In the genomic region with DNA sequence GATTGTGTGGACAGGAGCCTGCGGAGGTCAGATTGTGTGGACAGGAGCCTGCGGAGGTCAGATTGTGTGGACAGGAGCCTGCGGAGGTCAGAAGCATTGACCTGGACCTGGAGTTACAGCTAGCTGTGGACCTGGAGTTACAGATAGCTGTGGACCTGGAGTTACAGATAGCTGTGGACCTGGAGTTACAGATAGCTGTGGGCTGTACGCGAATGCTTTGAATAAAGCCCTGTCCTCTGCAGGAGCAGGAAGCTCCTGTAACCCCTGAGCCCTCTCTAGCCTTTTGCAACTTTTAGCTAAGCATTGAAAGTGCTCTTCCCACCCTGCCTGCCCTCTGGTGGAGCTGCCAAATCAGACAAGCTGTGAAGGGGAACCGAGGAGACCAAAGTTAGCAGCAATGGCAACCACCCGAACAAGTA, we compare ENCODE assay signal across 8 mouse cellular contexts. TPM values are rescaled to one million over a fixed set of nuclear protein-coding genes. Genes with fewer than 3 reads are reported as not detected.
A peak's percentile ranks its signal among the peaks of the same experiment; 100 is the strongest.
DNase-seq lines count a peak whose midpoint lies in the region; ATAC-seq and TF ChIP-seq lines count a peak whose summit lies in the region.
"Not testable (repeated sequence)": the region's sequence is repeated elsewhere in the genome, so short reads cannot be mapped to it uniquely, and the experiment has no call there.

No protein-coding gene starts in this region.

- DNase-seq in 416B (ENCODE audit: low read depth), result peak; percentile 48
- DNase-seq in adrenal gland, postnatal 14 days, result peak; percentile 63
- DNase-seq in kidney, postnatal 14 days, result peak; percentile 38
- peak; percentile 36 for DNase-seq in liver, postnatal 0 days
- peak; percentile 10 for DNase-seq in naive thymus-derived CD4-positive, alpha-beta T cell, adult 2 months (ENCODE audit: low read depth)
- peak; percentile 39 for DNase-seq in splenic B cell, adult 2 months (ENCODE audit: low read depth, low spot score)

- peak overlapping the region; percentile 36; the same call in 1 of the 2 replicates for H3K4me2 ChIP-seq in heart, embryonic 16.5 days (ENCODE audit: low read depth, low read length)
- not testable (repeated sequence) for H3K4me2 ChIP-seq in liver, postnatal 0 days (ENCODE audit: low read depth, low read length)

- H3K4me3 ChIP-seq in heart, embryonic 16.5 days (ENCODE audit: low read length); liver, postnatal 0 days (ENCODE audit: low read depth, low read length): not testable (repeated sequence)

- peak overlapping the region; percentile 77 for H3K27ac ChIP-seq in heart, embryonic 16.5 days (ENCODE audit: low read length)
- not testable (repeated sequence) for H3K27ac ChIP-seq in liver, postnatal 0 days (ENCODE audit: low read depth)

- H3K36me3 ChIP-seq in heart, embryonic 16.5 days (ENCODE audit: control insufficient read depth, insufficient read depth); liver, postnatal 0 days (replicated peaks; ENCODE audit: insufficient read depth, low read length); splenic B cell, adult 2 months (ENCODE audit: control insufficient read depth, insufficient read depth, low read length, poor library complexity, severe bottlenecking): not testable (repeated sequence)

- 51% methylated on average over 7 of the region's 7 CpGs for WGBS in heart, embryonic 16.5 days
- WGBS in liver, postnatal 0 days (ENCODE audit: insufficient replicate concordance), result 42% methylated on average over 7 of the region's 7 CpGs

- TF ChIP-seq CTCF in liver, postnatal 0 days (IDR thresholded peaks at IDR 0.05; ENCODE audit: low read depth), result peak; percentile 58

- H3K4me1 ChIP-seq in heart, embryonic 16.5 days (ENCODE audit: control insufficient read depth, insufficient read depth, low read length), result peaks cover 18% of the 10 kb centered on the region
- H3K4me1 ChIP-seq in liver, postnatal 0 days (ENCODE audit: insufficient read depth), result not testable (repeated sequence)

- H3K27me3 ChIP-seq in heart, embryonic 16.5 days (ENCODE audit: control insufficient read depth, insufficient read depth, low read length); liver, postnatal 0 days (ENCODE audit: insufficient read depth, low read length); splenic B cell, adult 2 months (ENCODE audit: control insufficient read depth, insufficient read depth, low read length, poor library complexity, severe bottlenecking): not testable (repeated sequence)

- ATAC-seq in erythroid progenitor cell, adult 5-6 weeks (replicated peaks; ENCODE audit: low FRiP score, poor library complexity, severe bottlenecking), result peak; percentile 81
- ATAC-seq in heart, embryonic 16.5 days (replicated peaks; ENCODE audit: extremely low read depth, insufficient read depth, low FRiP score), result not testable (repeated sequence)
- ATAC-seq in liver, postnatal 0 days, result peak; percentile 36; the same call in 1 of the 2 replicates

- H3K9ac ChIP-seq in heart, embryonic 16.5 days (ENCODE audit: low read length), result peak overlapping the region; percentile 20; the same call in 1 of the 2 replicates
- H3K9ac ChIP-seq in liver, postnatal 0 days (replicated peaks), result not testable (repeated sequence)

- not testable (repeated sequence) for H3K9me3 ChIP-seq in heart, embryonic 16.5 days (replicated peaks; ENCODE audit: control insufficient read depth, low read length); liver, postnatal 0 days (ENCODE audit: low read length)

- not testable (repeated sequence) for TF ChIP-seq EP300 in liver, postnatal 0 days (IDR thresholded peaks at IDR 0.05; ENCODE audit: low read depth)

RNA-seq across cellular contexts. Expression of a gene that starts 44.9 kb away (rescaled TPM):
- total RNA-seq in adrenal gland, postnatal 14 days (2021), result 5.8 and 6.0 TPM in 2 replicates
- total RNA-seq in erythroid progenitor cell, adult 5-6 weeks (2015; ENCODE audit: low replicate concordance), result 3.2 and 7.5 TPM in 2 replicates
- 2.3 and 3.9 TPM in 2 replicates for total RNA-seq in erythroid progenitor cell, adult 5-6 weeks (2017; ENCODE audit: low replicate concordance)
- 2.3 and 2.5 TPM in 2 replicates for polyA plus RNA-seq in heart, embryonic 16.5 days (2015; fragmentation: Nextera tagmentation; extraction: Ambion mirVana)
- 2.9 and 3.2 TPM in 2 replicates for polyA plus RNA-seq in liver, postnatal 0 days (2015; fragmentation: Nextera tagmentation; extraction: Ambion mirVana)

Comparison
In these comparisons a context has a peak if more than half of its experiments do, and no peak if none do; other contexts are left out.
1. DNase-seq: peak in every context shown above with its lines; median percentile 63 in adrenal gland, postnatal 14 days; 48 in 416B; 39 in splenic B cell, adult 2 months; 38 in kidney, postnatal 14 days; 36 in liver, postnatal 0 days; 10 in naive thymus-derived CD4-positive, alpha-beta T cell, adult 2 months.